Mouse (Mus musculus): Measurements from ENCODE around the gene Slc44a1.

The Slc44a1 gene

GRCm38 (mm10) chr4:53431585-53432234 lies 8.5 kb upstream of the Slc44a1 start:
- no peak for DNase-seq (ENCODE audit: low spot score)

GRCm38 (mm10) chr4:53437110-53437755 lies 3.0 kb upstream of the Slc44a1 start:
- no peak for DNase-seq (ENCODE audit: low spot score)

GRCm38 (mm10) chr4:53438386-53438785 lies 1.8 kb upstream of the Slc44a1 start:
- DNase-seq (ENCODE audit: low spot score), result no peak

GRCm38 (mm10) chr4:53438836-53439480 lies 1.3 kb upstream of the Slc44a1 start:
- DNase-seq (ENCODE audit: low spot score), result no peak

- peak; percentile 47 for DNase-seq (ENCODE audit: low spot score)
Measured at GRCm38 (mm10) chr4:53439636-53440009, 590 bp upstream of the Slc44a1 start.

- DNase-seq (ENCODE audit: low spot score), result peak; percentile 53
Measured at GRCm38 (mm10) chr4:53440816-53441571, 781 bp downstream of the Slc44a1 start.

GRCm38 (mm10) chr4:53441683-53442082 lies 1.5 kb downstream of the Slc44a1 start:
- no peak for DNase-seq (ENCODE audit: low spot score)

- no peak for DNase-seq (ENCODE audit: low spot score)
Measured at GRCm38 (mm10) chr4:53446216-53446615, 6.0 kb downstream of the Slc44a1 start.

- DNase-seq (ENCODE audit: low spot score), result no peak
Measured at GRCm38 (mm10) chr4:53447773-53448172, 7.6 kb downstream of the Slc44a1 start.

GRCm38 (mm10) chr4:53450736-53451135 lies 10.5 kb downstream of the Slc44a1 start:
- DNase-seq (ENCODE audit: low spot score), result no peak

- no peak for DNase-seq (ENCODE audit: low spot score)
Measured at GRCm38 (mm10) chr4:53451887-53452286, 11.7 kb downstream of the Slc44a1 start.

GRCm38 (mm10) chr4:53452457-53452856 lies 12.2 kb downstream of the Slc44a1 start:
- no peak for DNase-seq (ENCODE audit: low spot score)

GRCm38 (mm10) chr4:53452976-53453889 lies 13.0 kb downstream of the Slc44a1 start:
- DNase-seq (ENCODE audit: low spot score), result peak; percentile 10

GRCm38 (mm10) chr4:53455885-53456284 lies 15.7 kb downstream of the Slc44a1 start:
- no peak for DNase-seq (ENCODE audit: low spot score)

GRCm38 (mm10) chr4:53456570-53456969 lies 16.4 kb downstream of the Slc44a1 start:
- DNase-seq (ENCODE audit: low spot score), result no peak

GRCm38 (mm10) chr4:53458503-53458902 lies 18.3 kb downstream of the Slc44a1 start:
- DNase-seq (ENCODE audit: low spot score), result no peak

- no peak for DNase-seq (ENCODE audit: low spot score)
Measured at GRCm38 (mm10) chr4:53459697-53460096, 19.5 kb downstream of the Slc44a1 start.

- no peak for DNase-seq (ENCODE audit: low spot score)
Measured at GRCm38 (mm10) chr4:53461026-53461425, 20.8 kb downstream of the Slc44a1 start.

- DNase-seq (ENCODE audit: low spot score), result no peak
Measured at GRCm38 (mm10) chr4:53462069-53462468, 21.9 kb downstream of the Slc44a1 start.

GRCm38 (mm10) chr4:53462505-53463251 lies 22.5 kb downstream of the Slc44a1 start:
- no peak for DNase-seq (ENCODE audit: low spot score)

- DNase-seq (ENCODE audit: low spot score), result no peak
Measured at GRCm38 (mm10) chr4:53465887-53466286, 25.7 kb downstream of the Slc44a1 start.
